Mouse (Mus musculus) lung, embryonic 16.5 days (tissue): ENCODE measurements around the gene Cybc1. TPM values are rescaled to one million over a fixed set of nuclear protein-coding genes. Genes with fewer than 3 reads are reported as not detected.
A peak's percentile ranks its signal among the peaks of the same experiment; 100 is the strongest.

Experiments used
- ATAC-seq: fragments of 200-750 bp; cut with Nextera tagmentation; 2 replicates; pipeline ENCODE4 v1.8.0; 2017; ENCODE audit warnings: low read depth, mild to moderate bottlenecking, moderate library complexity
- H3K27ac ChIP-seq: fragments of 300-500 bp; sonication (generic); 2 replicates; pipeline ENCODE4 v1.5.1; 2014; ENCODE audit warnings: mild to moderate bottlenecking, control low read depth, low read length
- H3K27me3 ChIP-seq: fragments of 300-500 bp; sonication (generic); 2 replicates; pipeline ENCODE4 v1.6.1; 2014; ENCODE audit warnings: low read depth, low read length, mixed read lengths; ENCODE audit not compliant: control insufficient read depth, insufficient read depth
- H3K36me3 ChIP-seq: fragments of 300-500 bp; sonication (generic); 2 replicates; pipeline ENCODE4 v1.6.1; 2014; ENCODE audit warnings: low read length; ENCODE audit not compliant: control insufficient read depth, insufficient read depth
- H3K4me1 ChIP-seq: fragments of 300-500 bp; sonication (generic); replicated peaks from 2 replicates; pipeline ENCODE4 v1.6.1; 2014; ENCODE audit warnings: low read length, mixed read lengths; ENCODE audit not compliant: control insufficient read depth, insufficient read depth
- H3K4me2 ChIP-seq: fragments of 300-500 bp; sonication (generic); 2 replicates; pipeline ENCODE4 v1.6.1; 2014; ENCODE audit warnings: low read depth, low read length, control low read depth
- H3K4me3 ChIP-seq: fragments of 300-500 bp; sonication (generic); 2 replicates; pipeline ENCODE4 v1.5.1; 2014; ENCODE audit warnings: mild to moderate bottlenecking, low read length, control low read depth
- H3K9ac ChIP-seq: fragments of 300-500 bp; sonication (generic); 2 replicates; pipeline ENCODE4 v1.6.1; 2014; ENCODE audit warnings: low read length, control low read depth
- H3K9me3 ChIP-seq: fragments of 300-500 bp; sonication (generic); 2 replicates; pipeline ENCODE4 v1.6.1; 2016; ENCODE audit warnings: low read length; ENCODE audit not compliant: control insufficient read depth
- WGBS: fragments of 180-500 bp; shearing (Covaris S2); extraction: QIAGEN DNeasy Blood & Tissue Kit; methylation state at CpG from one replicate; pipeline ENCODE4 v1.1.7; 2014; 5-methylcytosine and 5-hydroxymethylcytosine counted together
- polyA plus RNA-seq: library from polyadenylated mRNA; unstranded; fragments of >200 nt; fragmentation: Nextera tagmentation; extraction: Ambion mirVana; gene quantifications from 2 replicates; pipeline ENCODE4 v1.2.1, GENCODE M21; 2015

Cybc1 gene
- polyA plus RNA-seq: 37.4 and 42.5 TPM in 2 replicates

DNA sequence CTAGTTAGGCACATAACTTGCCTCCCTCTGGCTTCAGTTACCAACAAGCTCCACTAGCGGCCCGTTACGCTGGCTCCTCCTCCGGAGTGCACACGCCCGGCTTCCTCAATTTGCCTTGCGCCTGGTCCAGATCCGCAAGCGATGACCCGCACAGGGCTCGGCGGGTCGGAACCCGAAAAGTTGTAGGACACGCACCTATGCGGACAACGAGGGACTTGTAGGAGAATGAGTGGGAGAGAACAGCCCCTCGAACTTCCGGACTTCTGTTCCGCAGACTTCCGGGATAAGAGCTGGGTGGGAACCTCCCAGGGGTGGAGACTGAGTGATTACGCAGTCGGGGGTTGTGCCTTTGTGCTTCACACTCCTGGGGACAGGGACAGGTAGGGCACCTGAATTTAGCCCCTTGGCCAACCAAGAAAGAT, at the start of gene Cybc1:
Gene Cybc1, minus strand, starts transcription at position 305 of the 422 bp plus-strand sequence.
- H3K27me3 ChIP-seq: no peaks in the 10 kb centered on the region
- peak within 1 kb of the TSS; percentile 78 for H3K4me3 ChIP-seq
- WGBS: 0% methylated on average over 23 of the region's 23 CpGs
- peak within 1 kb of the TSS; percentile 85 for H3K27ac ChIP-seq
- peaks cover 14% of the 10 kb centered on the region for H3K4me1 ChIP-seq
- H3K36me3 ChIP-seq: peaks cover 15% of the 10 kb centered on the region
- no peaks in the 10 kb centered on the region for H3K9me3 ChIP-seq
- ATAC-seq: peak; percentile 94
- H3K9ac ChIP-seq: peak within 1 kb of the TSS; percentile 74
- H3K4me2 ChIP-seq: peak within 1 kb of the TSS; percentile 85

GRCm38 (mm10) chr11:121278011-121278410, 48.9 kb upstream of the Cybc1 start:
- WGBS: 78% methylated on average over 3 of the region's 3 CpGs
- H3K36me3 ChIP-seq: no peaks in the 10 kb centered on the region
- H3K9me3 ChIP-seq: no peaks in the 10 kb centered on the region
- H3K9ac ChIP-seq: no peak overlapping the region
- H3K4me1 ChIP-seq: no peaks in the 10 kb centered on the region
- H3K27me3 ChIP-seq: no peaks in the 10 kb centered on the region
- no peak overlapping the region for H3K27ac ChIP-seq
- no peak overlapping the region for H3K4me3 ChIP-seq
- no peak for ATAC-seq
- no peak overlapping the region for H3K4me2 ChIP-seq

GRCm38 (mm10) chr11:121277516-121277915, 48.4 kb upstream of the Cybc1 start:
- Histone ChIP-seq H3K4me1 (no peaks in the 10 kb centered on the region), H3K36me3 (no peaks in the 10 kb centered on the region), H3K27me3 (no peaks in the 10 kb centered on the region), H3K27ac (no peak overlapping the region), H3K4me2 (no peak overlapping the region), H3K4me3 (no peak overlapping the region), H3K9me3 (no peaks in the 10 kb centered on the region), H3K9ac (no peak overlapping the region)
- ATAC-seq: no peak
- WGBS: 81% methylated on average over 8 of the region's 8 CpGs

- peak overlapping the region; percentile 94 for H3K4me3 ChIP-seq
- peaks cover 5% of the 10 kb centered on the region; the same call in 1 of the 2 replicates for H3K36me3 ChIP-seq
- H3K4me1 ChIP-seq: peaks cover 10% of the 10 kb centered on the region
- WGBS: 33% methylated on average over 2 of the region's 2 CpGs
- H3K9ac ChIP-seq: peak overlapping the region; percentile 96
- ATAC-seq: no peak
- H3K27me3 ChIP-seq: no peaks in the 10 kb centered on the region
- H3K9me3 ChIP-seq: no peaks in the 10 kb centered on the region
- peak overlapping the region; percentile 93 for H3K4me2 ChIP-seq
- no peak overlapping the region for H3K27ac ChIP-seq
Measured at GRCm38 (mm10) chr11:121261074-121261473, 32.0 kb upstream of the Cybc1 start.

DNA sequence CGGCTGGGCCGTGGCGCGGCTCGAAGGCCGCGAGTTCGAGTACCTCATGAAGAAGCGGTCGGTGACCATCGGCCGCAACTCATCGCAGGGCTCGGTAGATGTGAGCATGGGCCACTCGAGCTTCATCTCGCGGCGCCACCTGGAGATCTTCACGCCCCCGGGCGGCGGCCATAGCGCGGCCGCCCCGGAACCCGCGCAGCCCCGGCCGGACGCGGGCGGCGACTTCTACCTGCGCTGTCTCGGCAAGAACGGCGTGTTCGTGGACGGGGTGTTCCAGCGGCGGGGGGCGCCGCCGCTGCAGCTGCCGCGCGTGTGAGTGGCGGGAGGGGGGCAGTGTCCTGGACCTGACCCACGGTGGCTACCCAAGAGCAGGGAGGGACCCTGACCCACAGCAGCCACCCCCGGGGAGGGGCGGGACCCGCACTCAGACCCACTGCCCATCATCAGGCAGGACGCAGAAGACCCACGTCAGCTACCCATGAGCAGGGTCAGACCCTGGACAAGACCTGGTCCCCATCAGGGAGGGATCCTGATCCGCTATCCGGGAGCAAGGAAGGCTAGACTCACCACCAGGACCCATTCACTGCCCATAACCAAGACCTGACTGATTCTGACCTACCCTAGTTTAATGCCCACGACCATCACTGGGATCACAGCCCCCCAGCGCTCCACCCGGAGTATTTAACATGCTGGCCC, 31.2 kb upstream of the Cybc1 start:
- 0% methylated on average over 59 of the region's 60 CpGs for WGBS
- H3K27me3 ChIP-seq: no peaks in the 10 kb centered on the region
- peak overlapping the region; percentile 55 for H3K27ac ChIP-seq
- H3K4me1 ChIP-seq: peaks cover 10% of the 10 kb centered on the region
- H3K9ac ChIP-seq: peak overlapping the region; percentile 96
- ATAC-seq: peak; percentile 29
- peak overlapping the region; percentile 94 for H3K4me3 ChIP-seq
- no peaks in the 10 kb centered on the region for H3K9me3 ChIP-seq
- peaks cover 8% of the 10 kb centered on the region for H3K36me3 ChIP-seq
- H3K4me2 ChIP-seq: peak overlapping the region; percentile 93

- Histone ChIP-seq H3K9ac (peak within 1 kb of the TSS; percentile 96), H3K4me2 (peak within 1 kb of the TSS; percentile 93), H3K4me3 (peak within 1 kb of the TSS; percentile 94), H3K27me3 (no peaks in the 10 kb centered on the region), H3K36me3 (peaks cover 12% of the 10 kb centered on the region), H3K4me1 (peaks cover 10% of the 10 kb centered on the region), H3K9me3 (no peaks in the 10 kb centered on the region), H3K27ac (peak within 1 kb of the TSS; percentile 86)
- ATAC-seq: peak; percentile 99
- WGBS: under 1% methylated on average over 61 of the region's 91 CpGs
Measured at GRCm38 (mm10) chr11:121259160-121260100, 30.3 kb upstream of the Cybc1 start, which contains the start of gene Foxk2. TSS of gene Foxk2 (plus strand) at chr11:121259990.

GRCm38 (mm10) chr11:121250196-121250595, 21.1 kb upstream of the Cybc1 start:
- Histone ChIP-seq H3K27ac (no peak overlapping the region), H3K4me2 (no peak overlapping the region), H3K4me1 (no peaks in the 10 kb centered on the region), H3K9ac (no peak overlapping the region), H3K4me3 (no peak overlapping the region), H3K9me3 (no peaks in the 10 kb centered on the region), H3K27me3 (no peaks in the 10 kb centered on the region), H3K36me3 (peaks cover 76% of the 10 kb centered on the region)
- no peak for ATAC-seq
- 85% methylated on average over 8 of the region's 8 CpGs for WGBS

- no peak overlapping the region for H3K4me2 ChIP-seq
- H3K4me3 ChIP-seq: no peak overlapping the region
- ATAC-seq: no peak
- 85% methylated on average over 2 of the region's 2 CpGs for WGBS
- H3K36me3 ChIP-seq: peaks cover 20% of the 10 kb centered on the region
- no peaks in the 10 kb centered on the region for H3K27me3 ChIP-seq
- H3K9me3 ChIP-seq: no peaks in the 10 kb centered on the region
- H3K4me1 ChIP-seq: peaks cover 15% of the 10 kb centered on the region
- no peak overlapping the region for H3K9ac ChIP-seq
- no peak overlapping the region for H3K27ac ChIP-seq
Measured at GRCm38 (mm10) chr11:121239669-121240068, 10.5 kb upstream of the Cybc1 start.
